ENCODE assay signal across 8 mouse cellular contexts in the genomic region with DNA sequence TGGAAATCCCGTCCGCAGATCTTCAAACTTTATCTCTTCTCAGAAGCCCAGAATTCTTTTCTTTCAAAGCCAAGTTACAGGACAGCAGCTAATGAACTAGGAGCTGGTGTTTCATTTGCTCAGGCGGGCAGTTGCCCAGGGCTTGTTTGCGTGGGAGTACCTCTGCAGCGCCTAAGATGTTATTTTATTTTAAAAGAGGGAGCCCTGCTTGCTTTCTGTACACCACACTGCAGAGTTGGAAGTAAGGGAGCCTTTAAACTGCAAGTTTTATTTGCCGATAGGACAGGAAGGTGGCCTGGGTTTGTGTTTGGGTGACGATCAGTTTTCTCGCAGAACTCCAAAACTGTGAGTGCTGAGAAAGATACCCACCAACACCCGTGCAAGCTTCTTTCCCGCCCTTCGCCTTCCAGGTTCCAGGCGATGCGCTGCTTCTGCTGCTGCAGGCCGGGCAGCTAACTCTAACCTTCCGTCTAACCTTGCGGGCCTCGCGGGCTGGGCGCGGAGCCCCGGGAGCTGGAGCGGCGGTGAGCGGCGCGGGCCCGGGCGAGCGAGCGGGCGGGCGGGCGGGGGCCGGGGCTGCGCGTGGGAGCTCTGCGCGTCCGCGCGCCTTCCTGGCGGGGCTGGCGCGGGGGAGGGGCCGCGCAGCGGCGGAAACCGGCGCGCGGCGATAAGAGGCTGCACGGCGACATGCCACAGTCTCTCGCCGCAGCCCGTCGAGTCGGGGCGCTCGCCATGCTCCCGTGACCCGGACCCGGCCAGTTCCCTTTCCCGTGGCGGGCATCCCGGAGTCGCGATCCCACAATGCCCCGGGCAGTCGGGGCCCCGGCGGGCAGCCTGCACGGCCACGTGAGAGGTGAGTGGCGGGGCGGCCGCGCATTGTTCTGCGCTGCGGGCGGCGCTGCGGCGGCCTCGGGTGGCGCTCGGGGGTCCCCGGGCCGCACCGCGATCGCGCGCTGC. TPM values are rescaled to one million over a fixed set of nuclear protein-coding genes. Genes with fewer than 3 reads are reported as not detected.
DNase-seq lines count a peak whose midpoint lies in the region; ATAC-seq and TF ChIP-seq lines count a peak whose summit lies in the region.

No protein-coding gene starts in this region.

- H3K4me1 ChIP-seq in cortical plate, adult 2 months (ENCODE audit: control insufficient read depth, insufficient read depth, low read length): peaks cover 1% of the 10 kb centered on the region; the same call in 1 of the 2 replicates
- 0 out of 2 replicates have a peak, but pooled peaks cover 9% of the 10 kb centered on the region for H3K4me1 ChIP-seq in hindbrain, postnatal 0 days (ENCODE audit: insufficient read depth, low read length)
- peaks cover 46% of the 10 kb centered on the region for H3K4me1 ChIP-seq in megakaryocyte, embryonic 14.5 days

- no peaks in the 10 kb centered on the region for H3K27me3 ChIP-seq in hindbrain, postnatal 0 days (ENCODE audit: insufficient read depth, low read length)
- H3K27me3 ChIP-seq in megakaryocyte, embryonic 14.5 days (replicated peaks): no peaks in the 10 kb centered on the region

- H3K9ac ChIP-seq in hindbrain, postnatal 0 days (replicated peaks; ENCODE audit: low read length): peak overlapping the region; percentile 79

- peak; percentile 46; the same call in 1 of the 2 replicates for TF ChIP-seq POLR2A in cortical plate, adult 2 months (IDR thresholded peaks at IDR 0.05; ENCODE audit: extremely low read depth, insufficient read depth, low read length)

- H3K36me3 ChIP-seq in hindbrain, postnatal 0 days (ENCODE audit: insufficient read depth, low read length): no peaks in the 10 kb centered on the region
- H3K36me3 ChIP-seq in megakaryocyte, embryonic 14.5 days (replicated peaks; ENCODE audit: low read length): peaks cover 22% of the 10 kb centered on the region

- intact Hi-C loops in left cerebral cortex, postnatal 10 days (cut with DNase I): loop anchor here (5.0 kb wide), 1 partner anchor 111 kb away; no protein-coding TSS in a partner anchor

- peak; percentile 93 for ATAC-seq in hindbrain, postnatal 0 days

- H3K4me2 ChIP-seq in hindbrain, postnatal 0 days (ENCODE audit: low read depth, low read length): peak overlapping the region; percentile 80

- peak; percentile 70 for DNase-seq in adipocyte (ENCODE audit: low spot score)
- DNase-seq in gastrocnemius, adult 8-10 months (ENCODE audit: low spot score in 2 of 2): peak; percentile 80 to 84
- DNase-seq in hindbrain, postnatal 0 days (ENCODE audit: low spot score): peak; percentile 82
- DNase-seq in left cerebral cortex, postnatal 10 days (ENCODE audit: extremely low spot score in 1 of 2, low spot score in 2 of 2): peak; percentile 44 to 87
- peak; percentile 73 to 77 for DNase-seq in right cerebral cortex, adult 2 months (ENCODE audit: low spot score in 2 of 2)
- peak; percentile 29 for DNase-seq in urinary bladder, postnatal 10 days (ENCODE audit: low spot score)

- peak overlapping the region; percentile 99 for H3K27ac ChIP-seq in cortical plate, adult 2 months (ENCODE audit: insufficient read depth, low read length)
- peak overlapping the region; percentile 92 for H3K27ac ChIP-seq in hindbrain, postnatal 0 days

- 2% methylated on average over 78 of the region's 96 CpGs for WGBS in hindbrain, postnatal 0 days

- no peak for TF ChIP-seq CTCF in cortical plate, adult 2 months (IDR thresholded peaks at IDR 0.05; ENCODE audit: extremely low read depth, insufficient read depth, low read length)
- no peak for TF ChIP-seq CTCF in hindbrain, postnatal 0 days (IDR thresholded peaks at IDR 0.05; ENCODE audit: low read depth)

- H3K4me3 ChIP-seq in cortical plate, adult 2 months (ENCODE audit: insufficient read depth, low read length): peak overlapping the region; percentile 93
- H3K4me3 ChIP-seq in hindbrain, postnatal 0 days (ENCODE audit: low read length): peak overlapping the region; percentile 76
- peak overlapping the region; percentile 98 for H3K4me3 ChIP-seq in megakaryocyte, embryonic 14.5 days (replicated peaks)

- H3K9me3 ChIP-seq in hindbrain, postnatal 0 days (ENCODE audit: low read length): no peaks in the 10 kb centered on the region
- H3K9me3 ChIP-seq in megakaryocyte, embryonic 14.5 days: no peaks in the 10 kb centered on the region

RNA-seq across cellular contexts. Expression of a gene that starts 28.2 kb away (rescaled TPM):
- polyA plus RNA-seq in cortical plate, adult 2 months (2012; rRNA removed): 47.1 and 49.0 TPM in 2 replicates
- total RNA-seq in gastrocnemius, adult 8-10 months (2022): 100 to 1,000 TPM; 579 to 697 (median 625) TPM
- 71.4 and 90.8 TPM in 2 replicates for total RNA-seq in hindbrain, postnatal 0 days (2014; rRNA removed)
- 52.7 and 56.2 TPM in 2 replicates for polyA plus RNA-seq in hindbrain, postnatal 0 days (2015; fragmentation: Nextera tagmentation; extraction: Ambion mirVana)
- total RNA-seq in left cerebral cortex, postnatal 10 days (2021): 10 to 100 TPM; 86.1 to 96.2 TPM
- polyA plus RNA-seq in megakaryocyte, embryonic 14.5 days (2012; ENCODE audit: insufficient read depth, low replicate concordance): 20.3 and 35.3 TPM in 2 replicates

Comparison
In these comparisons a context has a peak if more than half of its experiments do, and no peak if none do; other contexts are left out.
1. Peak in every context shown above with its lines: DNase-seq, ATAC-seq, H3K4me3 ChIP-seq and H3K27ac ChIP-seq.
2. DNase-seq: peak in every context shown above with its lines; median percentile 82 in gastrocnemius, adult 8-10 months; 82 in hindbrain, postnatal 0 days; 75 in right cerebral cortex, adult 2 months; 70 in adipocyte; 66 in left cerebral cortex, postnatal 10 days; 29 in urinary bladder, postnatal 10 days.